Mouse (Mus musculus): ENCODE data around the gene Prdm16.

The Prdm16 gene

GRCm38 (mm10) chr4:154313622-154313967 lies 323.1 kb downstream of the Prdm16 start:
- no peak for DNase-seq

GRCm38 (mm10) chr4:154312935-154313621 lies 323.6 kb downstream of the Prdm16 start:
- no peak for DNase-seq

- DNase-seq: no peak
Measured at GRCm38 (mm10) chr4:154312143-154312812, 324.4 kb downstream of the Prdm16 start.

- no peak for DNase-seq
Measured at GRCm38 (mm10) chr4:154310576-154311262, 326.0 kb downstream of the Prdm16 start.

DNA sequence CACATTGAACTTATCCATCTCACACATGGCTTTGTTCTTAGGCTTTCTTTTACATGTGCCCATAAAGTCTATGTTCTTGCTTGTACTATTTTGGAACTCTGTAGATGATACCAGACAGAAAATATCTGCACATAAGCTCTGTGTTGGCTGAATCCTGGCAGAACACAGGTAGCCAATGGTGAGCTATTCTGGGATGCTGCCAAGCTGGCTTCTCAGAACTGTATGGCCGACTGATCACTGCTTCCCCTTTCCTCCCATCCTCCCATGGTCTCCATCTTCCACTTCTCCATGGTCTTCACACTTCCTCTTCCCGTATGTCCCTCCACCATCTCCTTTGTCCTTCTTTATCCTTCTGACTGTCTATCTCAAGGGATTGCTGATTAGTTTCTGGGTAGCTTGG lies 327.5 kb downstream of the Prdm16 start:
- DNase-seq: no peak

GRCm38 (mm10) chr4:154301466-154301881 lies 335.2 kb downstream of the Prdm16 start, which contains the start of gene Arhgef16:
Arhgef16 (minus strand) TSS chr4:154301676.
- peak; percentile 69 for DNase-seq

DNA sequence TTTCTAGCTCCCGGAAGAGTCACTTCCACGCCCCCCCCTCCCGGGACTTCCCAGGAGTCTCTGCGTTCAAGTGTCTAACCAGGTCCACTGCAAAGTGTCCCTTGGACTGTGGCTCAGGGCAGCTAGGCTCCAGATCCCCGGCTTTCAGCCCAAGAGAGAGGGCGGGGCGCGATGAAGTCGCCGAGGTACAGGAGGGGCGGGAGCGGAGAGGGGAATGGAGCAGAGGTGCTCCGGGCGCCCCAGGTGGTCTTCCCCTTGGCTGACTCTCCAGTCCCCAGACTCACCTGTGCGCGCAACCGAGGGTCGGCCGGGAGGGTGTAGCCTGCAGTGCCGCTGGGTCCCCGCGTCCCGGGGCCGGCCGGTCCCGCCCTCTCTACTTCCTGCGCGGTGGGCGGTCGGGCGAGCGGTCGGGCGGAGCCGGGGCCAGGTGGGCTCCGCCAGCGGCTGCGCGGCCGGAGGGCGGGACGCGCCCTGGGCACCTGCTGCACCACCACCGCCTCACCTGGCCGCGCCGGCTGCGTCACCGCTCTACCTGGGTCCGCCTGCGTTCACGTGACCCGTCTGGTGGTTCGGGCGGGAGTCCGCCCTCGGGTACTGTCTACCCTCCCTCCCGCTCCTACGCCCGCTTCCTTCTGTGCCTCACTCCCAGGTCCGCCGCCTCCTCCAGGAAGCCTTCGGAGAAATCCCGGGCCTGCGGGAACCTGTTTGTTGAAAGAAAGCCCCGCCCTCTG lies 337.0 kb downstream of the Prdm16 start:
- DNase-seq: peak; percentile 82

DNA sequence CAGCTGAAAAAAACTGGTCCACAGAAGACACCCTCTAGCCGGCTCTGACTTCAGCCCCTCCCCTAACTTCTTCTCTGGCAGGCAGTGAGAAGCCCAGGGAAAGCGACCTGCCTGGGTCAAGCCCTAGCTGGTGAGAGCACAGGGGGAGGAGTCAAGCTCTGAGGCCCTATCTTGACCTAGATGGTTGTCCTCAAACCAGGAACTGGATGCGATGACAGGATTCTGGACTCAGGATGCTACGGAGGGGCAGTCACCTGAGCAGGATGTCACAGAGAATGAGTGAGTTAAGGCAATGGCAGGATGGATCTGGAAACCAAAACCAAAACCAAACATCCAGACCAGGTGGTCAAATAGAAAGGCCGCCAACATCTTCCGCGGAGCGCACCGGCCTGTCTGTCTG lies 338.9 kb downstream of the Prdm16 start:
- DNase-seq: peak; percentile 70

DNA sequence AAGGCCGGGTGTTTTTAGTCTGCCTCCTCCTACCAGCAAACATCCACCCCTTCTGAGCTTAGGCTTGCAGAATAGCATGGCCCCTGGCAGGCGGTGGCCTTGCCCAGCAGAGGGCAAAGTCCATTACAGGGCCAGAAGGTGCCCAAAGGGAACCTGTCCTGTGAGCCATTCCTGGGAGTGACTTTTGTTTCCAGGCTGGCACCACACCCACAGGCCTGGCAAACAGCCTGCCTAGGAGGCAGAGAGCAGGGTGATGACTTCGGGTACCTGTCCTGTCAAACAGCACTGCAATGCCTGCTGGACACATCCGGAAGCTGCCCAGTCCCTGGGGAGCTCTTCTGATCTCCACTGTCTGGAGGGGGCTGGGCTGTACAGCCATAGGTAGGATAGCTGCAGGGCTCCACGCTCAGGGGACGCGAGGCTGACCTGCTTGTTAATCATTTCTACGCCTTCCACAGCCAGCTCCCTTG lies 342.4 kb downstream of the Prdm16 start:
- peak; percentile 77 for DNase-seq

DNA sequence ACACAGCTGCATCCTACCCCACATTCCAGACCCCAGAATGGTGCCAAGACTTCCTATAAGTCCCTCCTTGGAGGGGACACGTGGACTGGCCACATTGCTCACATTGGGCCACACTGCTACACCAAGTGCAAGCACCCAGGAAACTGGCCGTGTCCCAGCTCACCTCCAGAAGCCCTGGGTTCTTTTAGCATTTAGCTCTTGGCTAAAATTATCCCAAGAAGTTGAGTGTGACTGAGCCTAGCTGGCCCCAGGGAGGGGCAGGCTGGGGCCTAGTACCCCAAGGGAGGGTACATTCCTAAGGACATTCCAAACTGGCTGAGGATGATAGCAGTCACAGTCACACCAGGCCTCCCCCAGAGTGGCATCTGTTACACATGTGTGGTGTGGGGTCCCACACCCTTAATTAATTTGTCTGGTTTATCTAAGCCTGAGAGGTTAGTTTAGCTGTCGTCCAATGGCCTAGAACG lies 342.9 kb downstream of the Prdm16 start:
- DNase-seq: peak; percentile 29

DNA sequence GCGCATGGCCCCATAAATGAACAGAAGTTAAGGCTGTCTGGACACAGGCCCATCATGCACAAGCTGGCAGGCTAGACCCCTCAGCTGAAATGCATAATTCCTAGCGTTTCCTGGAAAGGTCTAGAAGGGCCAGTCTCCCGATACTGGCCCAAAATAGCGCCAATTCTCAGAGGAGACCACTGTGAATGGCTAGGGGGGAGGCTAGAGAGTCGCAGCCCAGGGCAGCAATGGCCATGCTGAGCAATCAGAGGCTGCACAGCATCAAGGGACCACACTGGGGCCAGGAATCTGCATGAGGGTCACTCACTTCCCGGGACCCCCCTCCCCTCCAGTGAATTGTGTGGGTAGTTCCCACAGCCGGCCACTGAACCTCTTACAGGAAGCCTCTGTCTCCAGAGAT lies 353.0 kb downstream of the Prdm16 start:
- DNase-seq: no peak

DNA sequence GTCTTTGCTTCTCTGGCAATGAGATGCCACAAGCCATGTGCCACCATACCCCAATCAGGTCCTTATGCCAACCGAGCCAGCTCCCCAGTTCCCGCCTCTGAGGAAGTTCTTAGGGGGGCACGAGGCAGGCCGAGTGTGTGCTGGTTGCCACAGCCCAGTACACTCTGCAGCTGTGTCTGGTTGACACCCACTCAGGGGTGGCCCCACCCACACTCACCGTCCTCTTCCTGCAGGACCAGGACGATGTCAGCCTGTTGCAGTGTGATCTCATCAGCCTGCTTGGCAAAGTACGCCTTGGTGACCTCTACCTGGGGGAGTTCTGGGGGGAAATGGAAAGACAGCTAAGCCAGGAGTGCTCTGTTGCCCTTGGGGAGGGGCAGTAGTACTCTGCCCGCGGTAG lies 357.2 kb downstream of the Prdm16 start:
- DNase-seq: peak; percentile 32

DNA sequence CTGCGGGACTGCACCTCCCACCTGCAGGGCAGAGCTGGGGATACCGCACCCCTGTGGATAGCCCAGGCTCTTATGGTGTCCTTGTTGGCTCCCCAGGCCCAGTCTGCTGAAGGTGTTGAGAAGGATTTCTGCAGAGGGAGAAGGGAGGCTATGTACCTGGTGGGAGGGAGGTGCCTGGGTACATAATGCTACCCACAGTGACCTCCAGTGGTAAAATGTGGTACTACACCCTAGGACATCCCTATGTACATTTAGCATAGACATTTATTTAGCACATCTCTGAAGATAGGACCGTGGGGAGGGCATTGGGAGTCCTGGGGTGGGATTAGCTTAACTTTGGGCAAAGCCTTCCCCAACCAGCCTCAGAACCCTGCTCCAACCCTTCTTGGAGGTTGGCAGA lies 363.7 kb downstream of the Prdm16 start:
- peak; percentile 77 for DNase-seq

- DNase-seq: peak; percentile 66
Measured at GRCm38 (mm10) chr4:154269520-154269919, 367.2 kb downstream of the Prdm16 start.

GRCm38 (mm10) chr4:154267511-154267910 lies 369.2 kb downstream of the Prdm16 start:
- no peak for DNase-seq

Data from kidney, postnatal 10 days (tissue).